Mouse (Mus musculus) thymus, postnatal 0 days (tissue): ENCODE results near the gene Dync1li2. TPM values are rescaled to one million over a fixed set of nuclear protein-coding genes. Genes with fewer than 3 reads are reported as not detected.
A peak's percentile ranks its signal among the peaks of the same experiment; 100 is the strongest.

Source experiments
- DNase-seq: peaks from one replicate; pipeline ENCODE4 v3.0.0-alpha.2; 2015; ENCODE audit warnings: low spot score
- polyA plus RNA-seq: library from polyadenylated mRNA; unstranded; fragments of >200 nt; fragmentation: Nextera tagmentation; extraction: Ambion mirVana; gene quantifications from 2 replicates; pipeline ENCODE4 v1.2.1, GENCODE M21; 2015

Gene Dync1li2
- 23.6 and 27.0 TPM in 2 replicates for polyA plus RNA-seq

DNA sequence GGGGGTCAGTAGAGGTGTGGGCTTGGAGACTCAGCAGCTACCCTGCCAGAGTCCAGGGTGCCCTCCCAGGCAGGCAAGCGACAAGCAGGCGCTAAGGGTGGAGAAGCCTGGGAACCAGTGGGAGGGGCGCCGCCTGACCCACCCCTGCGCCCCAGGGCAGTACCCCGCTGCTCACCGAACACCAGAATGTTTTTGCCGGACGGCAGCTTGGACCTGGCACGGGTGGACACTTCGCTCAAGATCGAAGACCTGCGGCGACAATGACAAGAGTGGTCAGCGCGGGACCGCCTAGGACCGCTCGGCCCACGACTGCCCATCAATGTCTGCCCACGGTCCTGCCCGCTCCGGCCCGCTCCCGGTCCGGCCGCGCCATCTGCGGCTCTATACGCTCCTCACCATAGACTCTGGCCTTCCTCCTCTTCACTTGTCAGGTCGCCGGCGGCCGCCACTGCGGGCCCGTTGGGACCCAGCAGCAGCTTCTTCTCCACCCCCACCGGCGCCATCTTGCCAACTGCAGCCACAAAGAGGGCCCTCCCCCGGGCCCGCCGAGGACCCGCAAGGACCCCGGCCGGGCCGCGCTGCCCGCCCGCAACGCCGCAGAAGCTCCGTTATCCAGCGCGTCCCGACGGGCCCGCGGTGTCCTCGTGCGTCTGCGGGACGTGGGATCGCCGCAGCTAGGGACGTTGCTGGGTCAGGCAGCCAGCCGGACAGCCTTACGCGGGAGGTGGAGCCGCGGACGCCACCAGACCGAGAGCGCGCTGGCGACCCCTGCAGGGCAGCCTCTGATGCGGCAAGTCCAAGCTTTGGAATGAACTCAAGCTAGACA, at the start of gene Dync1li2:
TSS of gene Dync1li2 (minus strand) at position 749 of the 826 bp plus-strand sequence.
- peak; percentile 85 for DNase-seq

- DNase-seq: no peak
Measured at GRCm38 (mm10) chr8:104479091-104479490, 36.2 kb upstream of the Dync1li2 start.

DNA sequence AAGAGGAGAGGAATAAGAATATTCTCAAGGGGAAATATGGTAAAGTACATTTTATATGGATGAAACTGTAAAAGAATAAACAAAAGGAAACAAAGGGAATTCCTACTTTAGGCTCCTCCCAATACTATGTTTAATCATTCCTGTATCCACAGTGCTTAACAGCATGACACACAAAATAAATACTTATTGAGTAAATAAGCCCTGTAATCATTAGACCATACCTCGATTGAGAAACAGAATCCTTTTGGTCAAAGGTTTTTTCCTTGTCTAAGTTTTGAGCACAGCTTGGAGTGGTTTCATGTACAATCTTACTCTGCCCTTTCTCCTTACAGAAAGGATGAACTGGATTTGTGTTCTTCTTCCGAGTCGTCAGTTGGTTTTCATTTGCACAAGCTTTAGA, 29.6 kb upstream of the Dync1li2 start:
- no peak for DNase-seq

DNA sequence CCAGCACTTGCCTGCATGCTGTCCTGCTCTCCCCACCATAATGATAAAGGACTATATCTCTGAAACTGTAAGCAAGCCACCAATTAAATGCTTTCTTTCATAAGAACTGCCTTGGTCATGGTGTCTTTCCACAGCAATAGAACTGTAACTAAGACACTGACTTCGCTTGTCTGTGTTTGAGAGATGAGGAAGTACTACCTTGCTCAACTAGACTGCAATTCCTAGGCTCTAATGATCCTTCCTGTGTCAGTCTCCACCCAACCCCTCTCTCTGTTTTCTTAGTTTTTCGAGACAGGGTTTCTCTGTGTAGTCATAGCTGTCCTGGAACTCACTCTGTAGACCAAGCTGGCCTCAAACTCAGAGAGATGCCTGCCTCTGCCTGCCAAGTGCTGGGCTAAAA, 24.6 kb upstream of the Dync1li2 start:
- no peak for DNase-seq

GRCm38 (mm10) chr8:104452177-104452576, 9.3 kb upstream of the Dync1li2 start:
- no peak for DNase-seq

GRCm38 (mm10) chr8:104448796-104449195, 5.9 kb upstream of the Dync1li2 start:
- no peak for DNase-seq

- DNase-seq: no peak
Measured at GRCm38 (mm10) chr8:104446016-104446415, 3.2 kb upstream of the Dync1li2 start.

DNA sequence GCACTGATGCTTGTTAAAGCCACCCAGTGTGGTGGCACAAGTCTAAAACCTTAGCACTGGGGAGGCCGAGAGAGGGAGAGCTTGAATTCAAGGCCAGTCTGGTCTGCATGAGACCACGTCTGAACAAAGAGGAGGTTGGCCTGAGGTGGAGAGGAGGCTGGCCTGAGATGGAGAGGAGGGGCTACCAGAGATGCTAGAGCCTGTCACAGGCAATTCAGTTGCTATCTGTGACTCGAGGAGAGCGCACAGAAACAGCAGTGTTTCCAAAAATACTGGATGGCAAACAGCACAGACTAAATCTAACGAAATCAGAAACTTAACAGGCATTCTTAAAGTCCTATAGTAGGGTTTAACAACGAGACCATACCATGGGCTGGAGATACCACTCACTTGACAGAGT, 2.4 kb upstream of the Dync1li2 start:
- no peak for DNase-seq

DNA sequence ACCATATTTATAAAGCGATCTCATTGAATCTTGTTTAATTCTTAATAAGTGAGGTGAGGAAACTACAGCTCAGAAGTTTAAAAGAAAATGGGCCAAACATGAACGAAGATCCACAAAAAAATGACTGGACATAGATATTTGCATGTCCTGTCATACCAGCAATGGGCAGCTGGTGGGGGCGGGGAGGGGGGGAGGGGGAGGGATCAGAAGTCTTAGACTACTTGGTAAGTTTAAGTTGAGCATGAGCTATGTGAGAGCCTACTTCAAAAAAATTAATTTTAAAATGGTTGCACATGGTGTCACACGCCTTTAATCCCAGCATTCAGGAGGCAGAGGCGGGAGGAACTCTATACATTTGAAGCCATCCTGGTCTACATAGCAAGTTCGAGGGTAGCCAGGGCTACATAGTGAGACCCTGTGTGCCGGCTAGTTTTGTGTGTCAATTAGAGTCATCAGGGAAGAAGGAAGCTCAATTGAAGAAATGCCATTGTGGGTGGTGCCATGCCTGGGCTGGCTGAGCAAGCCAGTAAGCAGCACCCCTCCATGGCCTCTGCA, 355 bp upstream of the Dync1li2 start:
- no peak for DNase-seq

DNA sequence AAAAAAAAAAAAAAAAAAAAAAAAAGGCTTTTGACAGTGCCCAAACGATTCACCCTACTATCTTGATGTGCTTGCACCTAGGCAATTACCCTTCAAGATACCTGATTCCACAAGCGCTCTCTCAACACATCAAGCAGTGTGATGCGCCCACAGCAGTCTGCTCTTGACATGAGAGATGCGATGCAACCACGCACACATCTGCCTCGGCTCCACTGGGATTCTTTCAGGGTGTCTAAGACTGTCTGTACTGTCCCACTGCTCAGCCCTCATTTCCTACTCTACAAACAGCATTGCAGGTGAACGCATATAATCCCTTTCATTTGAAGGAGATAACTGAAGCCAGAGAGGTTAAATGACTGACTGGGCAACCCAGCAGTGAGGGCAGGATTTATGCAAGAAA, 1.2 kb downstream of the Dync1li2 start:
- DNase-seq: no peak

DNA sequence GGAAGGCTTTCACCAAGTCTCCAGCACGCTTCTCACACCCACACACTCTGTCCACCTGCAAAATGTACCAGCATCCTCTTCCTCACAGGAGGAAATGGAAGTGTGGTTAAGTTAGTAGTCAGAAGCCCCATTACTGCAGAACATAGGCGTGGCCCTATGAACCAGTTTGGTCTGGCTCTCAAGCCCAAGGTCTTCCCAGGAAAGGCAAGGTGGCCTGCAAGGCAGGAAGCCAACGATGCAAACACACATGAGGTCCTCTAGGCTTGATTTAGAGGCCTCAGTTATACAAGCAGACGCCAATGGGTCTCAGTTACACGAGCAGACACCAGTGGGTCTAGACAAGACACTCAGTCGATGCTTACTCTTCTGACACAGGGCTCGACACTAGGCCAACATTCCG, 3.4 kb downstream of the Dync1li2 start:
- DNase-seq: no peak

- no peak for DNase-seq
Measured at GRCm38 (mm10) chr8:104437494-104438135, 5.2 kb downstream of the Dync1li2 start.

GRCm38 (mm10) chr8:104436591-104436990, 6.3 kb downstream of the Dync1li2 start:
- no peak for DNase-seq

GRCm38 (mm10) chr8:104436038-104436437, 6.8 kb downstream of the Dync1li2 start:
- DNase-seq: no peak

- DNase-seq: no peak
Measured at GRCm38 (mm10) chr8:104434826-104435354, 8.0 kb downstream of the Dync1li2 start.

- DNase-seq: no peak
Measured at GRCm38 (mm10) chr8:104434275-104434674, 8.6 kb downstream of the Dync1li2 start.

- no peak for DNase-seq
Measured at GRCm38 (mm10) chr8:104433191-104433842, 9.5 kb downstream of the Dync1li2 start.

DNA sequence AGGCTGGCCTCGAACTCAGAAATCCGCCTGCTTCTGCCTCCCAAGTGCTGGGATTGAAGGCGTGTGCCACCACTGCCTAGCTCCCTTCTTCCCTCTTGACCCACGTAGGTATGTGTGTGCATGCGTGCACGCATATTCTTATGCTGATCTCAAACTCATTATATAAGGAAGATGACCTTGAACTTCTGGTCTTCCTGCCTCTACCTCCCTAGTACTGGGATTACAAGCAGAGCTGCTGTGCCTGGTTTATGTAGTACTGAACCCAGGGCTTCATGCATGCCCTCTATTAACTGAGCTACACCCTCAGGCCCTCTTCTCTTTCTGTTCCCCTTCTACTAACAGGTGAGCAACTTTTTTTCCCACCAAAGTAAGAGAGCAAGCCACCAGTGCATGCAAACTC, 10.2 kb downstream of the Dync1li2 start:
- DNase-seq: no peak

- no peak for DNase-seq
Measured at GRCm38 (mm10) chr8:104430230-104430629, 12.6 kb downstream of the Dync1li2 start.

GRCm38 (mm10) chr8:104427703-104428102, 15.1 kb downstream of the Dync1li2 start:
- no peak for DNase-seq

GRCm38 (mm10) chr8:104422313-104422712, 20.5 kb downstream of the Dync1li2 start:
- no peak for DNase-seq

GRCm38 (mm10) chr8:104416022-104416421, 26.8 kb downstream of the Dync1li2 start:
- DNase-seq: no peak
